Comparison of ENCODE assay signal across 20 mouse cellular contexts in the genomic region with DNA sequence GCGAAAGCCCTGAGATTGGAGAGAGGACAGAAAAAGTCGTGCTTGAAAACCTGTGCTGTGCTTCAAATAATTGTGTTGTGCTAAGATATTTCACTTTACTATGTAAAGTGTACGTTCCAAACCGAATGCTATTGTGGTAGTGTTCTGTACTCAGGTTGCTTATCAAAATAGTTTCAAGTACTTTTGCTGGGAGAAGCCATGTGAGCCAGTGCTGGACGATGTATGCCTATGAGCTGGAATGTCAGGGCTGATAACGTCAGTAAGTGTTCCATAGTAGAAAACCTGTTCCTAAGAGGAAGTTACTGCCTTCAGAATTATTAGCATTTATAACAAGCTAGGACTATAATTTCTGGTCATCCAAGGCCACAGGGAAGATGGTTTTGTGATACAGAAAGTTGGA.
"Had no signal": no experiment of that assay in that cellular context is flagged by ENCODE, and none has a peak within 500 bp of the region (broad histone marks: within the 10 kb centered on the region; RNA-seq: fewer than 3 reads in every experiment).

No protein-coding gene starts in this region.

- H3K9ac ChIP-seq: kidney, embryonic 15.5 days; liver, embryonic 13.5 days; midbrain, embryonic 13.5 days; neural tube, embryonic 13.5 days had no signal

- H3K4me3 ChIP-seq: kidney, embryonic 15.5 days; left cerebral cortex, adult 2 months; liver, embryonic 13.5 days; megakaryocyte, embryonic 14.5 days; midbrain, embryonic 10.5 days; midbrain, embryonic 13.5 days; myocyte; neural tube, embryonic 13.5 days had no signal

- H3K4me1 ChIP-seq: neural tube, embryonic 13.5 days had no signal

- H3K27ac ChIP-seq: kidney, embryonic 15.5 days; left cerebral cortex, adult 2 months; liver, embryonic 13.5 days; midbrain, embryonic 10.5 days; midbrain, embryonic 13.5 days; neural tube, embryonic 13.5 days; stomach, postnatal 0 days had no signal

- ATAC-seq: midbrain, embryonic 13.5 days; midbrain, embryonic 16.5 days had no signal

- DNase-seq: kidney, postnatal 10 days; kidney, postnatal 36 days; layer of hippocampus, postnatal 36 days; liver, embryonic 13.5 days; lung, adult 2 months; retina, postnatal 1 day; right cerebral cortex, postnatal 25 days; spleen, adult 18-20 months; thymus, adult 2 months; thymus, postnatal 14 days; thymus, postnatal 4 days had no signal

- H3K9me3 ChIP-seq: kidney, embryonic 15.5 days; liver, embryonic 13.5 days; megakaryocyte, embryonic 14.5 days; midbrain, embryonic 10.5 days; midbrain, embryonic 13.5 days; neural tube, embryonic 13.5 days had no signal

- H3K4me2 ChIP-seq: kidney, embryonic 15.5 days; liver, embryonic 13.5 days; midbrain, embryonic 13.5 days; neural tube, embryonic 13.5 days had no signal

- H3K36me3 ChIP-seq: kidney, embryonic 15.5 days; liver, embryonic 13.5 days; midbrain, embryonic 10.5 days; midbrain, embryonic 13.5 days; neural tube, embryonic 13.5 days had no signal

- H3K27me3 ChIP-seq: kidney, embryonic 15.5 days; liver, embryonic 13.5 days; megakaryocyte, embryonic 14.5 days; midbrain, embryonic 13.5 days; neural tube, embryonic 13.5 days had no signal
